Mouse (Mus musculus): ENCODE results near the gene Mink1.

The Mink1 gene

DNA sequence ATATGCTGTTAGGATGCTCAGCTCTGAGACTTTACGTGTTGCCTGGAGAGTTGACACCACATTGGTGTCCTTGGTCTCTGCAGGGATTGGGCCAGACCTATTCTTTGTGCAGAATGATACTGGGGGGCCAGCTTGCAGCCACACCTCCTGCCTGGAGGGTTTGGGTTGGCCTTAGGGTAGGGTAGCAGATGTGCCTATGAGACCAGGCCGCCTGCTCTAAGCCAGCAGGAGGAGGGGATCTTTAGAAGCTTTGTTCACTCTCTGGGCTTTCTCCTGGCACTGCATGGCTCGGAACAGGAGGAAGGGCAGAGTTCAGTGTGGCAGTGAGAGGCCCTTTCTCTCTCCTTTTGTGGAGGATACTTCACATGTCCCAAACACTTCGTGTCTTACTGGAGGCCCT is 33.4 kb downstream of the Mink1 start:
- no peak for DNase-seq

DNA sequence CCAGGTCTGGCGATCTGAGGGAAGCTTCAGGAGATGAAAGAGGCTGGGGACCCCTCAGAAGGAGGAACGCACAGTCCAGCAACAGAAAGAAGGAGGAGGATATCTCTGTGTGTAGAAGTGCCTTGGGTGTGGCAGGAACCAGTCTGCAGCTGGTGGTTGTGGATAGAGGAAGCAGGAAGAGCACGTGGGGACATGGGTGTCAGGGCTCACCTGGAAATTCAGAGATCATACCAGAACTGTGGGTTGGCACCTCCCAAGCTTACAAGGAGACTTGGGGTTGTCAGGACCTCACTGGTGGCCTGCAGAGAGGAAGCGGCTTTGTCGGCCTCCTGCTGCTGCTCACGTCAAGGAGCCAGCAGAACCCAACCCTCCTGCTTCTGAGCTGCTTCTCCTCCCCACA is 34.6 kb downstream of the Mink1 start:
- DNase-seq: no peak

DNA sequence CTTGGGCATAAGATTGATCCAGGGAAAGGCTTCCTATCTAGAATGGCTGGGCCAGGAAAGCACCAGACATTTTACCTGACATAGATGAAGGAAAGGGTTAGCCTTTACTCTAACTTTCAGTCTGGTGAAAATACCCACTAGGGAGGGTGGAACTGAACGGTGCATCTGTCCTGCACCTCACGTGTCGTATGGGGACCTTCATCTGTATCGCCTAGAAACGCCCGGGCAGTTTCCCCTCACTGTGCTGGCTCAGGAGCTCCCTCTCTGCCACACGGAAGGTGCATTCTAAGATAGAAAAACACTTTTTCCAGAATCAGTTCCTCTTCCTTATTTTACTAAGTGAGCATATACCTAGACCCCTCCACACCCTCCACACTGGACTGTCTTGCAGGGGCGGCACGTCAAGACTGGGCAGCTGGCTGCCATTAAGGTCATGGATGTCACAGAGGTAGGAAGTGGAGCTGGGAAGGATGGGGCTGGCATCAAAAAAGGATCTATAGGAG is 35.8 kb downstream of the Mink1 start:
- DNase-seq: no peak

DNA sequence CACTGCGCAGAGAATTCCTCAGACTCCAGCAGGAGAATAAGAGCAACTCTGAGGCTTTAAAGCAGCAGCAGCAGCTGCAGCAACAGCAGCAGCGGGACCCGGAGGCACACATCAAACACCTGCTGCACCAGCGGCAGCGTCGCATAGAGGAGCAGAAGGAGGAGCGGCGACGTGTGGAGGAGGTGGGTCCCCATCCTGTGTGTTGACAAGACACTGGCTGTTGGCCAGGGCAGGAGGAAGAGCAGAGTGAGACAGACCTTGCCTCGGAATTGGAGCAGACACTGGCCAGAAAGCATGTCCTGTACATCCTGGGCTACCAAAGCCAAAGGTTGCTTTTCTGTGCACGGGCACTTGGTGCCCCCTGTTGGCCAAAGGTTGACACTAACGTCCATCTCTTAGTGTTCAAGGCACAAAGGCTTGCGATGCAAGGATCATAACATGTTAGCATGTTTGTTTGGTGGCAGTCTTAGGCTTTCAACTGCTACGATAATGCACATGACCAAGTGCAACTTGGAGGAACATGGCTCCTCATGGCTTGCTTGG is 42.4 kb downstream of the Mink1 start:
- DNase-seq: peak; percentile 91

DNA sequence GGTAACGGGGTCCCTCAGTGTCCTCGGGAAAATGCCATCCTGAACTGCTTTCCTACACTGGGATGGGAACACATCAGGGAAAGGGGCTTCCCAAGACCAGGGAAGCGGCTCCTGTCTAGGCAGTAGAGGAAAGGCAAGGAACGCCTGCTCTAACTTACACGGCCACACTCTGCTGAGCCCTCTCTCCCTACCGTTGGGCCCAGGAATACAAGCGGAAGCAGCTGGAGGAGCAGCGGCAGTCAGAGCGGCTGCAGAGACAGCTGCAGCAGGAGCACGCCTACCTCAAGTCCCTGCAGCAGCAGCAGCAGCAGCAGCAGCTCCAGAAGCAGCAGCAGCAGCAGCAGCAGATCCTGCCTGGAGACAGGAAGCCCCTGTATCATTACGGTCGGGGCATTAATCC is 44.0 kb downstream of the Mink1 start:
- DNase-seq: no peak

DNA sequence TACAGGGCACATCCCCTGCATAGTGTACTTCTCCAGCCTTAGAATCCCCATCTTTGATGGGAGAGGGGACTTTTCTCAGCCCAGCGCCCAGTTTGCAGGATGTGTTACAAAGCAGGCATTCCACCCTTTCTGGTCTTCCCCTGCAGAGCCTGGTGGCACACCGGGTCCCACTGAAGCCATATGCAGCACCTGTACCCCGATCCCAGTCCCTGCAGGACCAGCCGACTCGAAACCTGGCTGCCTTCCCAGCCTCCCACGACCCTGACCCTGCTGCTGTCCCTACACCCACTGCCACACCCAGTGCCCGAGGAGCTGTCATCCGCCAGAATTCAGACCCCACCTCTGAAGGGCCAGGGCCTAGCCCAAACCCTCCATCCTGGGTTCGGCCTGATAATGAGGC is 44.9 kb downstream of the Mink1 start:
- no peak for DNase-seq

DNA sequence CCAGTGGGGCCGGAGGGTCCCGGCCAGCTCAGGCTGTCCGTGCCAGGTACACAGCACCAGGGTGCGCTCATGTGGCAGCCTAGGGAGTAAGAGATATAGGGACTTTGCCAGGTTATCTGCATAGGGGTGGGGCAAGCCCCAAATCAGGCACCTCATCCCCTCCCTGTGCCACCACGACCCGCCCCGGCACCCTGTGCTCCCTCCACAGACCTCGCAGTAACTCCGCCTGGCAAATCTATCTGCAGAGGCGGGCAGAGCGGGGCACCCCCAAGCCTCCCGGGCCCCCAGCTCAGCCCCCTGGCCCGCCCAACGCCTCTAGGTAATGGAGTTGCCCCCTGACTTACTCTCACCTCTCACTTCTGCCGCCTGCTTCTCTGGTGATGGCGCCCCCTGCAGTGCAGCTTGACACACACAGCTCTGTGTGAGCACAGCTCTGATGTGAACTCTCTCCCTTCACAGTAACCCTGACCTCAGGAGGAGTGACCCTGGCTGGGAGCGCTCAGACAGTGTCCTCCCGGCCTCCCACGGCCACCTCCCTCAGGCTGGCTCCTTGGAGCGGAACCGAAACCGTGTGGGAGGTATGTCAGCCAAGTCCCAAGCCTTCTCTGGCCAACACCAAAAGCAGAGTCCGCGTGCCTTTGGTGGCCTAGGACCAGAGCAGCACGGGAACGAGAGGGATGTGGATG is 45.8 kb downstream of the Mink1 start:
- DNase-seq: peak; percentile 47

DNA sequence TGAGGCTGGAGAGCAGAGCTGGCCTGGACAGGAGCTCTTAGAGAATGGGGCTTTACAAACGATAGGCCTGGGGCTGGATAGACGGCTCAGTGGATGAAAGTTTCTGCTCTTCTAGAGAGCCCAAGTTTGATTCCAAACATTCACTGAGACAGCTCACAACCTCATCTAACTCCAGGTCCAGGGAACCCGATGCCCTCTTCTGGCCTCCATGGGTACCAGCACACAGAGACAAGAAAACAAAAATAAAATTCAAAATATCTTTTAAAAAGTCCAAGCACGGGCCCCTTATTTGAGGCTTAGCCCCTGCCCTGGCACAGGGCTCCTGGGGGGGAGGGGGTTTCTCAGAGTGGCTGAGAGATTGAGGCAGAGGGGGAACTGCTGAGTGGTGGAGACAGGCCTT is 48.1 kb downstream of the Mink1 start:
- DNase-seq: no peak

DNA sequence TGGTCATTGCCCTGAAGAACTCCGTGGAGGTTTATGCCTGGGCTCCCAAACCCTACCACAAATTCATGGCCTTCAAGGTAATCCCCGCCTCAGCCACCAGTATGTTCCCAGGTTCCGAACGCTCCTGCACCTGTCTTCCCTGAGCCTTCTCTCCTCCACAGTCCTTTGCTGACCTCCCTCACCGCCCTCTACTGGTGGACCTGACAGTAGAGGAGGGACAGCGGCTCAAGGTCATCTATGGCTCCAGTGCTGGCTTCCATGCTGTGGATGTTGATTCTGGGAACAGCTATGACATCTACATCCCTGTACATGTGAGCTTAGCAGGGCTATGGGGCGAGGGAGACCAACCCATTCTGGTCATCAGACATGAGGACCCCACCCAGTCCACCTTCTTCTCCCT is 49.8 kb downstream of the Mink1 start:
- no peak for DNase-seq

DNA sequence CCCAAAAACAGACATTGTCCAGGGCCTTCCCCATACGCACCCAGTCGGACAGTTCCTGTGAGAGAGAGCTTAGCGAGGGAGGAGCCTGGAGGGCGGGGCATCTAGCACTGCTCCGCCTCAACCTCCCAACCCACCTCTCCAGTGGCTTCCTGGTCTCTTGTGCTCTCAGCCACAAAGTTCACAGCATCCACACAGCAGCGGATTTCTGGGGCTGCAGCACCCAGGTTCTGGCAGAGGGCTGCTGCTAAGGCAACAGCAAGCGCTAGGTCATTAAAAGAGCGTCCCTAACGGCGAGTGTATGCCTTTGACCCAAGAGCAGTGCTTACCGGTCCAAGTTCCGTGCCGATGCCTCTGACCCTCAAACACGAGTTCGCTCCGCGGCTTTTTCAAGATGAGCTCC is 52.4 kb downstream of the Mink1 start:
- peak; percentile 89 for DNase-seq

DNA sequence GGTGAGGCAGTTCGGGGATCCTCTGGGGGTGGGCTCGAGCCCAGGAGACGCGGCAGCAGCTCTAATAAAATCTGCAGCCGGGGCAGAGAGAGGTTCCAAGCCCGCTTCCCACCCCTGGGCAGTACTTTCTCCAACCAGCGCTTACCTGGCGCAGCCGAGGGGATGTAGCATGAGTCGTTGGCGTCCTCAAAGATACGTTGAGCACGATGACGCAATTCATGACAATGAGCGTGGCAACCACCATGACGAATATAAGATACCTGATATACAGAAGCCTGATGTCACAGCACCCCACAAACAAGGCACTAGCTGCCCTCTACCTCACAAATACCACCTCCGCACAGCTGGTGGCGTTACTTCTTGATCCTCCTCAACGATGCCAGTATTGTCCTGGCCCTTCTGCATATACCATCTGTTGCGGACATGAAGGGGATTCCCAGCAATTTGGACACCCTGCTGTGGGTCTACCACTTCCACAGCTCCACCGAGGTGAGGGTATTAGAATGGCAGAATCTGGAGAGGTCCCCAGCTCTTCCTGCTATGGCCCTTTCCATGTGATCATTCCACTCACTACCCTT is 52.9 kb downstream of the Mink1 start, which contains the start of gene 4930544D05Rik:
Gene 4930544D05Rik, plus strand, starts transcription at position 333 of the 578 bp plus-strand sequence.
- no peak for DNase-seq

DNA sequence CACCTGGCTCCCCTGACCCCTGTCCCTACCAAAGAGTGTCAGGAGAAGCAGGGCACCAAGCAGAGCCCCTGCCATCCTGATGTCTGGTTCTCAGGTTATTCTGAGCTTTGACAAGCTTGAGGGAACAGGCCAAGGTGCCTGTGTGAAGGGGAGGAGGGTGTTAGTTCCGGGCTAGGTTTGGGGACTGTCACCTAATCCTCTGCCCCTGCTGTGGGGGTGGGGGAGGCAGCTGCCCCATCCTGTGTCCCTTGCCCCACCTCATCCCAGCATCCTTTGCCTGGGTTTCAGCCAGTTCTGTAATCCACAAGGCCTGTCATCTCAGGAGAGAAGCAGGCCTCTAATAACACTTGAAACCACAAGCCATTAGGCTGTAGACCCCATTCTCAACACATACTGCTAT is 56.4 kb downstream of the Mink1 start, which contains the start of gene Chrne:
Gene Chrne, minus strand, starts transcription at position 116 of the 400 bp plus-strand sequence.
- no peak for DNase-seq

DNA sequence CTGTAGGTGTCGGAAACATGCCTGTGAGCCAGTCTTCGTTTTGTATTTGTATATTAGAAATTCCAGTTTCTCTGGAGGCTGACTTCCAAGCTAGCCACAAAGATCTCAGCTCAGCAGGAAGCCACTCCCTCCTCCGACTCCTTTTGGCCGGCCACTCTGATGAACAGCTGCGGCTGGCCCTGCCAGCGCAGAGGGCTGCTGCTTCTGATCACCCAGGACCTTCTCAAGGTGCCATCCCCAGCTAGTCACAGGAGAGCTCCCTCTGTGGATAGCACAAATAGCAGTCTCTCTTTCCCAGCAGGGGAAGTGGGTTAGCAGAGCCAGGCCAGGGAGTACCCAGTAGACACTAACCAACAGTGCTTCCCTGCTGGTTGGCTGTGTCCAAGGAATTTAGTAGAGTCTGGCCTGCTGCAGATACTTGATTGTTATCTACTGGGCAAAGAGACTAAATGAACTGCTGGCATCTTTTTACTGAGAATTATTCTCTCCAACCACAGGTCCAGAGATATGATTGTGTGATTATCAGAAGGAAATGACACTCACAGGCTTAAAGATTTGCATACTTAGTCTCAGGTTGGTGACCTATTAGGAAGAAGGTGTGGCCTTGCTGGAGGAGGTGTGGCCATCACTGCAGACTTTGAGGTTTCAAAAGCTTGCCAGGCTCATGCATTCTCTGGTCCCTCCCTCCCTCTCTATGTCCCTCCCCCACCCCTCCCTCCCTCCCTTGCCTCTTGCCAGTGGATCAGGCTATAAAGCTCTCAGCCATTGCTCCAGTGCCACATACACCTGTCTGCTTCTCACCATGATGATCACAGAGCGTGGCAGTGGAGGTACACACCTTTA is 59.5 kb downstream of the Mink1 start:
- DNase-seq: peak; percentile 35

DNA sequence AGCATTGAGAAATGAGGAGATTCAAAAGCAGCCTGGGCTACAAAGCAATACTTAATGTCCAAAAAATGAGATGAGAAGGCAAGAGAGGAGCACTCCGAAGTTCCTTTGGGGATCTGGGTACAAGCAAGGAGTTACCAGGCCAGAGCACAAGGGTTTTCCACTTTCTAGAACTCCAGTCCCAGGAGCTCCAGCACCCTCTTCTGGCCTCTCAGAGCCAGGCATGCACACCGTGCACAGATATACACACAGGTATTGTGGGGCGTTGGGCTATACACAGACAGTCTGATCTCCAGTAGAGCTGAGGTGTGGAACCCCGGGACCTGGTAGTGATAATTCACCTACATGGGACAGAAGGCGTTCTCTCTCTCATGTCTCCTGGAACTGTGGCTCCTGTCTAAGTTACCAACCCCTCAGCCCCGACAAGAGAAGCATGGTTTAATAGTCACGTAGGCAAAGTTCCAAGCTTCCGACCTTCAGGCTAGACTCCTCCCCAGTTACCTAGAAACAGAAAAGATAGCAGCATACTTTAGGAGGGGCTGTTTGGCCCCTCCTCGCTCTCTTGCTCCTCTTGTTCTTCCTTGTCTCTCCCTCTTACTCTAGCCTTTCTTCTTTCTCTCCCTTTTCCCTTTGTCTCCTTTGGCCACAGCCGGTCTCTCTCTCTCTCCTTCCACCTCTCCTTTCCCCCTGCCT is 60.5 kb downstream of the Mink1 start:
- no peak for DNase-seq

DNA sequence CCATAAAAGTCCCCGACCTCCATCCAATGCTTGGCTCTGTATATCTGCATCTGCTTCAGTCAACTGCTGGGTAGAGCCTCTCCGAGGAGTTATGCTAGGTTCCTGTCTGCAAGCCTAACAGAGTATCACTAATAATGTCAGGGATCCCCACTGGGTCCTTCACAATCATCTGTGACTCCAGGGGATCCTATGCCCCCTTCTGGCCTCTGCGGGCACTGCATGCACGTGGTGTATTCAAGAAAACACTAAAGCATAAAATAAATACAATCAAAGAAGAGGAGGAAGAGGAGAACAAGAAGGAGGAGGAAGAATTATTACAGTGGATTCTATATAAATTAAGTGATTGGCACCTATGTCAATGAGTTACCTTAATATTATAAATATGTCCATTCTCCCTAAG is 62.8 kb downstream of the Mink1 start:
- peak; percentile 72 for DNase-seq

DNA sequence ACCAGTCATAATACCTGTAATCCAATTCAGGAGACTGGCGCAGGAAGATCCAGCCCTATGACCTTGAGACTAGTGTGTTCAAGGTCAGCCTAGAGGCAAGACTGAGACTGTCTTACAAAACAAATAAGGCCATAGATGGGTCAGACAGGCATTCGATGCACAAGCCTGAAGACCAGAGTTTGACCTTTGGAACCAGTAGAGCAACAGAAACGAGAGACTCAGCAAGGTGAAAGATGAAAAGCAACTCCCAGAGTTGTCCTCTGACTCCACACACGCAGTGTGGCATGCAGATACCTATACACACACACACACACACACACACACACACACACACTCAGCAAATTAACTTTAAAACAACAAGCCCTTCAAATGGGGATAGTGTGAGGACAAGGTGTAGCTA is 64.2 kb downstream of the Mink1 start:
- DNase-seq: no peak

DNA sequence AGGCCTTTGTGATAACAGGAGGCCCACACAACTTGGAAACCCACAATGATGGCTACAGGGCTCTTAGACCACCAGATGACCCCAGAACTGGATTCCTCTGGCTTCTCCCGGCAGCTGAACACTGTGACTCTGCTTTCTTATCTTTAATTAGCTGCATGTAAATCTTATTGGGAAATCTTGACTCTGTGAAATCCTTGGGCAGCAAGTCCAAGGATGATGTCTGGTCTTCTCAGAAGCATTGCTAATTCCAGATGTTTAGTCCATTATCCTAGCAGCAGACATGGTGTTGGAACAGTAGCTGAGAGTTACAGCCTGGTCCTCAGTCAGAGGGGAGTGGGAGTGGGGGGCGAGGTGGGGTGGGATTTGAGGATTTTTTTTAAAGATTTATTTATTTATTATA is 65.8 kb downstream of the Mink1 start:
- DNase-seq: no peak

DNA sequence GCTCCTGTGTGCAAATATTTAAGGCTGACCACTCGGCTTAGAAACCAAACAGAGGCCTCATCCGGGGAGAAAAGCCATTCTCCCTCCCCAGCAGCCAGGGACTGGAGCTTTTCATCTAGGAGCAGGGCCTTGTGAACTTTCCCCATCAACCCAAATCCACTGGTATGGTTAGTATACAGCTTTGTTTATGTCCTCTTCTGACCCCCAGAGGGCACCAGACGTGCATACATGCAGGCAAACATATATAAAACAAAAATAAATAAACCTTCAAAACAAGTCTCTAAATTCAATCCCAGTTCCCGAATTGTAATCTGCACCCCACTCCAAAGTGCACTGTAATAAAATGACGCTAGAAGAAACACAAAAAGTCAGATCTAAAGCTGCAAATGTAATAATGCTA is 66.9 kb downstream of the Mink1 start:
- DNase-seq: peak; percentile 51

DNA sequence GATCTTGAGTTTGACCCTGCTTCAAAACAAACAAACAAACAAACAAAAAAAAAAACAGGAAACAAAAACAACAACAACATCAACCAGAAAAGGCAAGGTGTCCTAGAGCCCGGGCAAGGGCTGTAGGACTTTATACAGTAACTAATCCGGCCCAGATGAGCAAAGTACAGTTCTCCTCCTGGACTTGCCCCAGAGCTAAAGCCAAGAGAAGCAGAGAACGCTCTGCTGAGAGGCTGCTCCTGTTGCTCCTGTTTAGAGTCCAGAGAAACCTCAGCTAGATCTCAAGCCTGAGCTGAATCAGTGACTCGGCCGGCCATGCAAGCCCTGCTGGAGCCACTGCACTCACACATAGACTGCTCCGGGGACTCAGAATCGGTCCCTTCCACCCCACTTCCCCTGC is 67.4 kb downstream of the Mink1 start:
- DNase-seq: no peak

DNA sequence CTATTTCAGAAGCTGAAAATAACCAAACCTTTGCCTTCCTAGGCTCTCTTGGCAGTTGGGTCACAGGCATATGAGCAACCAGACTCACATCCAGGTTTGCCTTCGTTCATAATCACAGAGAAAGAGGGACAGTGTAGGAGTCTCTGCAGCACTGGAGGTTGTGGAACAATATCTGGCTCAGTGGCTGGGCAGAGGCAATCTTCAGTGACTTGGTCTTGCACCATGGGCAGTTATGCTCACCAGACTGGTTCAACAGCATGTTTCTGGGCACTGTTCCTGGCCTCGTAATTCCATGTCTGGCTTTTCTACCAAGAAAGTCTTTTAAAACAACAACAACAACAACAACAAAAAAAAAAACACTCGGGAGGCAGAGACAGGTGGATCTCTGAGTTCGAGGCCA is 72.9 kb downstream of the Mink1 start:
- DNase-seq: no peak

DNA sequence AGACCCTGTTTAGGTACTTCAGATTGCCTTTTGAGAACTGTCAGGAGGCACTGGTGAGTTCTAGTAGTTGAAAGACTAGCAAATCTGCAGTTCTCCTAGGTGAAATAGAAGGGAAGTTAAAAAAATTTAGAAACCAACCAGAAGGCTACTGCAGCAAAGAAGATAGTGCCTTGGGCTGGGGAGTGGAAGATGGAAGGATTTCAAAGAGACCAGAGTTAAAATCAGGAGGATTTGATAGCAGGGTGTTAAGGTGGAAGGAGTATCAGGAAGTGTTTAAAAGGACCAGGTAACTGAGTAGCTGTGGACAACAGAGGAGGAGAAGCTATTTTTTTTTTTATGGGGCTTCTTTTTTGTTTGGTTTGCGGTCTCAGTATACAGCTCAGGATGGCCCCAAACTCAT is 75.1 kb downstream of the Mink1 start:
- DNase-seq: no peak

DNA sequence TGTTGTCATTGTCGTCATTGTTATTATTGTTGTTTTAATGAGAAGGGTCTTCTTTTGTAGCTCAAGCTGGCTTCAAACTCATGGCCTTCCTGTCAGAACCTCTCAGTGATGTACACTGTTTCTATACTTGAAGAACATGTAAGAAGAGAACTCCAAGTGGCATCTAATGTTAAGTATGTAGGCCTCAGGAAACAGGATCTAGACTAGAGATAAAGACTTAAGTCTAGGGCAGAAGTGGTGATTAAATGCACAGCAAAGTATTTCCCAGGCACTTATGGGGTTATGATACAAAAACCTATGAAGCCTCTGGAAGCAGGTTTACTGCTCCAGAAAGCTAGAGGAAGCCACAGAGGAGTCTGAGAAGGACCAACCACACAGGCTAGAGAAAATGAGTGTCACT is 75.6 kb downstream of the Mink1 start:
- DNase-seq: no peak
